Mouse (Mus musculus): Measurements from ENCODE around the gene Prss57.
A peak's percentile ranks its signal among the peaks of the same experiment; 100 is the strongest.

Prss57 gene

DNA sequence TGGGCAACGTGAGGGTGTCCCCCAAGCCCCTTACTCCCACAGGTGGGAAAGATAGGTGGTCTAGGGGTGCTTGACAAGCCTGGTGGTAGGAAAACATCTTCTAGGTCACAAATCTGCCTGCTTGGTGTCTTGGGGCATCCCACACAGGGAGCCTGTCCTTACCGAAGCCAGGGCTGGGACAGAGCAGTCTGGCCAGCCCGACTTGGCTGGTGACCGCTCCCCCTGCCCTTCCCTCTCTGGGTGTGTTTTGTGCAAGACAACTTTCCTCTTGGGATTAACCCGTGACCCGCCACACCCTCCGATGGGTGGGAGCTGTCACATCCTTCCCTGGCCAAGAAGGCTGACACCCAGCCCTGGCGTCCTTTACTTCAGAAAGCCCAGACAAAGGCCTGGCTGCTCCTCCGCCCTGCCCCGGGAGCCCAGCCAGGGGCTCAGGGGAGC is 3.8 kb upstream of the Prss57 start:
- no peak for TF ChIP-seq POU5F1 (IDR thresholded peaks at IDR 0.05; ENCODE audit: borderline replicate concordance, low read length)
- TF ChIP-seq CTCF (conservative IDR thresholded peaks at IDR 0.05; ENCODE audit: low read length) = no peak
- TF ChIP-seq NANOG (IDR thresholded peaks at IDR 0.05; ENCODE audit: borderline replicate concordance, low read length) = no peak
- peaks cover 29% of the 10 kb centered on the region for H3K27me3 ChIP-seq (ENCODE audit: insufficient read depth, low read length)

DNA sequence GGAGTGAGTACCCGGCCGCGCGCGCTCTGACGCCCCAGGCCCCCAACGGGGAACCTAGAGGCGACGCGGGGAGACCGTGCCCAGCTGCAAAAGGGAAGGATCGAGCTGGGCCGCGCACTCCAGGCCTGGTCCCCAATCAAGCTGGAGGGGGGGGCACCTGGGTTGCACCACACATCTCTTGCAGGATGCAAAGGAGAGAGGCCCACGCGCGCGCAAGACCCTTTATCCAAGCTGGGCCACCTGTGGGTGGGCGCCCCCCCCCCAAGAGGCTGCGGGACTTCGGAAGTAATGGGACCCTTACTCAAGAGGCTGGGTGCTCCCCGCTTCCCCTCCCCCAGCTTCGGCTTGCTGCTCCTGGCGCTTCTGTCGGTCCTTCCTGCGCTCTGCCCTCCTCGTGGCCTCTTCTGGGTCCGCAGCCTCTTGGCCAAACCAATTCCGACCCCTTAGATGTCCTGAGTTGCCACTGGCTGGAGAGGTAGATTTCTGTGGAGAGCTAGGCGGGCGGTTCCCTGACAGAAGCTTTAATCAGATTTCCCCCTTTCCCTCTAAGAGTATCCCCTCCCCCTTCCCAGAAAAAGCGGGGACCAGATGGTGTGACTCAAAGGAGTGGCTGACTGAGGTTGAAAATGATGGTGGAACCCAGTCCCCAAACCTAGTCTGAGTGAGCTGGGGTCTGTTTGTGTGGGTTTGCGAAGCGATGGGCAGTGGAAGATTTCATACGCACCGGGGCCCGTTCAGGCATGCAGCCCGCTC is 3.2 kb upstream of the Prss57 start:
- no peaks in the 10 kb centered on the region for H3K9me3 ChIP-seq (ENCODE audit: low read length)
- H3K36me3 ChIP-seq (ENCODE audit: insufficient read depth, low read length) = no peaks in the 10 kb centered on the region
- H3K4me1 ChIP-seq (replicated peaks; ENCODE audit: low read depth, low read length) = peaks cover 56% of the 10 kb centered on the region
- peak overlapping the region; percentile 91 for H3K4me3 ChIP-seq (replicated peaks; ENCODE audit: low read length)
- no peak for TF ChIP-seq POU5F1 (IDR thresholded peaks at IDR 0.05; ENCODE audit: borderline replicate concordance, low read length)
- TF ChIP-seq NANOG (IDR thresholded peaks at IDR 0.05; ENCODE audit: borderline replicate concordance, low read length) = no peak
- no peak for TF ChIP-seq CTCF (conservative IDR thresholded peaks at IDR 0.05; ENCODE audit: low read length)
- H3K27me3 ChIP-seq (ENCODE audit: insufficient read depth, low read length) = peaks cover 35% of the 10 kb centered on the region

More for the DNA sequence above, 3.8 kb upstream of the Prss57 start:
- H3K4me1 ChIP-seq (replicated peaks; ENCODE audit: low read depth, low read length) = peaks cover 59% of the 10 kb centered on the region
- H3K36me3 ChIP-seq (ENCODE audit: insufficient read depth, low read length) = no peaks in the 10 kb centered on the region
- H3K4me3 ChIP-seq (replicated peaks; ENCODE audit: low read length) = peak overlapping the region; percentile 91
- H3K9me3 ChIP-seq (ENCODE audit: low read length) = no peaks in the 10 kb centered on the region

DNA sequence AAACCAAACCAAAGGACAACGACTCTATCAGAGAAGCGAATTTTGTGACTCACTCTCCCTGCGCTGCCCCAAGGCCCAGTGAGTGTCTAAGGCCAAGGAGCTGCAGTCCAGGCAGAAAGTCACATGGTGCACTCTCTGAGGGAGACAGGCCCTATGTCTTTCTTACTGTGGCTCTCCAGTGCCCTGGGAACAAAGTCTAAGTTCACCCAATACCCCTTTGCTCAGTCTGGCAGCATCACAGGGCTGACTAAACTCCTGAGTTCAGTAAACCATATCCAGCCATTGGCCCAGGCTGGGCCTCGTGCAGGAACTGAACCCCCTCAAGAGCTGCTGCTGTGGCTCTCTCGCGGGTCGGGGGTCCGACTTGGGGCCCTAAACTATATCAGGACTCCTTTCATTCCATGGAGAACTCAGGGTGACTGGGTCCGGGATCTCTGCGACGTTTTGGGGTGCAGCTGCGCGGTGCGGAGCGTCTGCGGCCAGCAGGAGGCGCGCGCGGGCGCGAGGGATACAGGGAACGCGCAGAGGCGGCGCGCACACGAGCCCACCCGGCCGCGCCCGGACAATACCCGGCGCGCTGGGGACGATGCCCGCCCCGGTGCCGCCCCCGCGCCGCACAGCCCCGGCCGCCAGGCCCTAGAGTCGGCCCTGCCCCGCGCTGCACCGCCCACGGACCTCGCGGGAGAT is 2.4 kb upstream of the Prss57 start, which contains the start of gene Palm:
Gene Palm (plus strand): TSS at position 522 of the 687 bp plus-strand sequence.
- H3K9me3 ChIP-seq (ENCODE audit: low read length) = no peaks in the 10 kb centered on the region
- H3K4me3 ChIP-seq (replicated peaks; ENCODE audit: low read length) = peak within 1 kb of the TSS; percentile 91
- H3K4me1 ChIP-seq (replicated peaks; ENCODE audit: low read depth, low read length) = peaks cover 52% of the 10 kb centered on the region
- TF ChIP-seq CTCF (conservative IDR thresholded peaks at IDR 0.05; ENCODE audit: low read length) = no peak; the same call in 1 of the 2 replicates
- no peak for TF ChIP-seq POU5F1 (IDR thresholded peaks at IDR 0.05; ENCODE audit: borderline replicate concordance, low read length)
- no peak for TF ChIP-seq NANOG (IDR thresholded peaks at IDR 0.05; ENCODE audit: borderline replicate concordance, low read length)
- no peaks in the 10 kb centered on the region for H3K36me3 ChIP-seq (ENCODE audit: insufficient read depth, low read length)
- H3K27me3 ChIP-seq (ENCODE audit: insufficient read depth, low read length) = peaks cover 38% of the 10 kb centered on the region

DNA sequence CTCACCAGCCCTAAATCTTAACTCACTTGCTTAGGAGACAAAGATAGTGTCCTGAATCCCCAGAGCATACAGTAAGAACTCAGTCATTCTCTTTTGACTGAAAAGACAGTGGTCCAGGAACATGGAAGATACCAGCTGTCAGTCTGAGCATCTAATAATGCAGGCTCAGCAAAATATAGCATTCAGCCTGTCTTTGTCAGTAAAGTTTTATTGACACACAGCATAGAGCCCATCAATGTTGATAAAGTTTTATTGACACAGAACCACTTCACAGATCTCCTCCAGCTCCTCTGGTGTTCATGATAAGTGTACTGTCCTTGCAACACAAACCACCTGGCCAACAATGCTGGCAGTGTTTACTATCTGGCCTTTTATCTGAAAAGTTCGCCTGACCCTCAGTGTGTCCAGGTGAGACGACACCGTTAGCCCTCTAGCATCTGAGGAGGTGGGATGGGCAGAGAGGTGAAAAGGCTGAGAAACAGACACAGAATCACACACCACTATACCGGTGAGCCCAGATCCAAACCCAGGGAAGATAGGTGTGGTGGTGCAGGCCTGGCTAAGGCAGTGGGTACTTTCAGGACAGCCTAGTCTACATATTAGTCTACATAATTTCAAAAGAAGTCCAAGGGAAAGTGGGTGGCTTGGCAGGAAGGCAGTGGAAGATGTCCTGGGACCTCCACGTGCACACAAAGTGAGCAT is 1.7 kb upstream of the Prss57 start:
- H3K9me3 ChIP-seq (ENCODE audit: low read length) = no peaks in the 10 kb centered on the region

DNA sequence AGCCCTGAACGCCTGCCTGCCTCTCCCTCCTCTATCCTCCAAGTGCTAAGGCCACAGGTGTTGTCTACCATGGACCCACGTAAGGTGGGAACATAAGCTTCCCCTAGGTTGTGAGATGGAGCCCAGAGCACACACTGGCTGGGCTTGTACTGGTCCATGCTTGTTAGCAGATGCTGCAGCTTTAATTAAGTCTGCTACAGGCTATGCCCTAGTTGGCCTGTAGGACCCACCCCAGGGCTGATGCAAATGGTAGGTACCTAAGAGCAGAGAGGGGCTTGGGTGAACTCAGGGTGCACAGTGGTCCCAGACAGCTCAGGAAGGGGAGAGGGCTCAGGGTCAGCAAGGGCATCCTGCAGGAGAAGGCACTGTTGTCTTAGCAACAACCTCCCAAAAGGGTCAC is 1.2 kb downstream of the Prss57 start:
- Histone ChIP-seq H3K4me1 (replicated peaks; ENCODE audit: low read depth, low read length) (peaks cover 21% of the 10 kb centered on the region), H3K27me3 (ENCODE audit: insufficient read depth, low read length) (peaks cover 45% of the 10 kb centered on the region), H3K36me3 (ENCODE audit: insufficient read depth, low read length) (no peaks in the 10 kb centered on the region), H3K9me3 (ENCODE audit: low read length) (no peaks in the 10 kb centered on the region), H3K4me3 (replicated peaks; ENCODE audit: low read length) (no peak overlapping the region)
- no peak for TF ChIP-seq CTCF (conservative IDR thresholded peaks at IDR 0.05; ENCODE audit: low read length)
- TF ChIP-seq NANOG (IDR thresholded peaks at IDR 0.05; ENCODE audit: borderline replicate concordance, low read length) = no peak
- TF ChIP-seq POU5F1 (IDR thresholded peaks at IDR 0.05; ENCODE audit: borderline replicate concordance, low read length) = no peak

More for the DNA sequence above, 1.7 kb upstream of the Prss57 start:
- no peak for TF ChIP-seq POU5F1 (IDR thresholded peaks at IDR 0.05; ENCODE audit: borderline replicate concordance, low read length)
- no peak for TF ChIP-seq CTCF (conservative IDR thresholded peaks at IDR 0.05; ENCODE audit: low read length)
- TF ChIP-seq NANOG (IDR thresholded peaks at IDR 0.05; ENCODE audit: borderline replicate concordance, low read length) = no peak
- peaks cover 45% of the 10 kb centered on the region for H3K4me1 ChIP-seq (replicated peaks; ENCODE audit: low read depth, low read length)
- H3K4me3 ChIP-seq (replicated peaks; ENCODE audit: low read length) = no peak overlapping the region
- no peaks in the 10 kb centered on the region for H3K36me3 ChIP-seq (ENCODE audit: insufficient read depth, low read length)
- H3K27me3 ChIP-seq (ENCODE audit: insufficient read depth, low read length) = peaks cover 38% of the 10 kb centered on the region

DNA sequence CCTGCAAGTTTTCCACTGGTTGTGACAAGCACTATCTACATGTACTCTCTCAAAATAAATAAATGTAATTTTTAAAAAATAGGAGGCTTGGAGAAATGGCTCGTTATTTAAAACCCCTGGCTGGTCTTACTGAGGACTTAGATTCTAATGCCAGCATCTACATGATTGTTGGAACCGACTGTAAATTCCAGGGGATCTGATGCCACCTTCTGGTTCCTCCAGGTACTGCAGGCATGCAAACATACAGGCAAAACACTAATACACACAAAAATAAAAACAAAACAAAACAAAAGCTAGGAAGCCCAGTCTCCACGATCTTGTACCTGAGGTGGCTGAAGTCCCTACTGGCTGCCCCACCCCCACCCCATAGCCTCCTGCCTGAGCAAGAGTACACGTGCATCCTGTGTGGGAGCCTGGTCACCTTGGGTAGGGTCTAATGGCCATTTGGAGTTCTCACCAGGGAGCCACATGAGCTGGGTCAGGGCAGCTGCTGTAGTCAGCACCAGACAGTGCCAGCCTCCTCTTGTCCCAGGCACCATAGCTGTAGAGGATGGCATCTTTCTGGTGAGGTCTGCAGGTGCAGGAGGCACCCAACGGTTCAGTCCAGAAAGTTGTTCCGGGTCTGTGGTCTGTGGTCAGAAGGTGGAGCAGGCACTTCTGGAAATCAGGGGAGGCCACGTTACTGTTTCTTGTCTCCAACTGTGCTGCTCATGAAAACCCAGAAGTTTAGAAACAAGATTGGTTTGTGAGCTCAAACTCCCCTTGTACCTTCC is 2.2 kb downstream of the Prss57 start:
- TF ChIP-seq NANOG (IDR thresholded peaks at IDR 0.05; ENCODE audit: borderline replicate concordance, low read length) (no peak), CTCF (conservative IDR thresholded peaks at IDR 0.05; ENCODE audit: low read length) (peak; percentile 99)
- Histone ChIP-seq H3K4me1 (replicated peaks; ENCODE audit: low read depth, low read length) (peaks cover 19% of the 10 kb centered on the region), H3K9me3 (ENCODE audit: low read length) (no peaks in the 10 kb centered on the region), H3K4me3 (replicated peaks; ENCODE audit: low read length) (no peak overlapping the region), H3K36me3 (ENCODE audit: insufficient read depth, low read length) (no peaks in the 10 kb centered on the region), H3K27me3 (ENCODE audit: insufficient read depth, low read length) (peaks cover 42% of the 10 kb centered on the region)

DNA sequence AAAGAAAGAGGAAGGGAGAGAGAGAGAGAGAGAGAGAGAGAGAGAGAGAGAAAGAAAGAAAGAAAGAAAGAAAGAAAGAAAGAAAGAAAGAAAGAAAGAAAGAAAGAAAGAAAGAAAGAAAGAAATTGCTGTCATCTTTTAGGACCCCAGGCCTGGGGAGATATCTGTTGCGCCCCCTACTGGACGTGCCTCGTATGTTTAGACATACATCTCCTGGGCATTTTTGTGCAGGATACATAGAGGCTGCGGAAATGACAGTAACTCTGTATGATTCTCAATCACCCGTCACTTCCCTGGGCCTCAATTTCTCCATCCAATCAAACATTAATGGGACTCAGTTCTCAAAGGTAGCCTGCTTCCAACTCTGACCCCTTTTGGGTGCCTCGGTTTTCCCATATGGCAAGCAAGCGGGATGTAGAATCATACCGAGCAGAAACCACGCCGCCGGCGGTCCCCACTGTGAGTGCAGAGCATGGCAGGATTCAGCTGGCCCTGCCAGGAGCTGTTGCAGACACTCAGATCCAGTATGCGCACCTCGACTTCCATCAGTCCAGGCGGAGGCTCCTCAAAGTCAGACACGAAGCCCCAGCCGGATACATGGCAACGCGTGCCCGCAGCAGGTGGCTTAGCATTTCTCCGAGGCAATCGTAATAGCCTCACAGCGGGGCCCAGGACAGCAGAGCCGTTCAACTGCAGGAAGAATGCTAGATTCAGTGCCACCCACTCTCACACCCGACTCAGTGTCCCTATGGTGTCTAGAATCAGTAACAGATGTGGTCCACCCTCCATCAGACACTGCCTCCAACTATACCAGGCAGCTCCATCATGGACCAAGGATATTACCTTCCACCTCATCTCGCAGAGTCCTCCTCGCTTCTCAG is 6.6 kb downstream of the Prss57 start:
- Histone ChIP-seq H3K4me1 (replicated peaks; ENCODE audit: low read depth, low read length) (peaks cover 39% of the 10 kb centered on the region), H3K36me3 (ENCODE audit: insufficient read depth, low read length) (no peaks in the 10 kb centered on the region), H3K27me3 (ENCODE audit: insufficient read depth, low read length) (peaks cover 52% of the 10 kb centered on the region), H3K9me3 (ENCODE audit: low read length) (no peaks in the 10 kb centered on the region), H3K4me3 (replicated peaks; ENCODE audit: low read length) (peak overlapping the region; percentile 59)
- TF ChIP-seq POU5F1 (IDR thresholded peaks at IDR 0.05; ENCODE audit: borderline replicate concordance, low read length) (no peak), CTCF (conservative IDR thresholded peaks at IDR 0.05; ENCODE audit: low read length) (peak; percentile 67)
